ENCODE assay signal across 8 mouse cellular contexts in the genomic region with DNA sequence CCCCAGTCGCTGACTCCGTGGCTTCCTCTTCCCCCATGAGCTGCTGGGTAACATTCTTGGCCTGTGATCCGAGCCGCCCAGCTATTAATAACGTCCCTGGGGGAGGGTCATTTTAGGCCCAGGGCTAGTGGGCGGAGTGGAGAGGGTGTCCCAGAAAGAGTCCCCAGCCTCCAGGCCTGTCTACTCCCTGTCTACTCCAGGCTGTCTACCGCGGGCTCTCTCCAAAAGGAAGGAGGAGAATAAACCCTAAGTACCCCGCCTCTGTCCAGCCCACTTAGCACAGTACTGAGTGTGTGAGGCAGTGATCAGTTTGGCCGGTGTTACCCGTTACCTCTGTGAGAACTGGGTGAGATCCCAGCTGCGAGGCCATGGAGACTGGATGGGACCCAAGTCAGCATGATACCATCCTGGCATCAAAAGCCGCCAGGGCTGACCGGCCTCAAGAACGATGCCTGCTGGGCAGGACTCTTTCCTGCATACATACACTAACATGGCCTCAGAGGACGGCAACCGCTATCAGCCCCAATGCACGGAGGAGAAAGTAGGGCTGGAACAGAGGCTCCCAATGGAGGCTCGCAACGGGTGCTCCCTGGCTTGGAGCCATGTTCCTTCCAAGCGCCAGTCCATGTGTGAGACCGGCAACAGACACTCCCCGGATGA.
DNase-seq lines count a peak whose midpoint lies in the region.

No protein-coding gene starts in this region.

- peak; percentile 34 for DNase-seq in layer of hippocampus, adult 9-11 months
- DNase-seq in layer of hippocampus, adult 18-20 months (ENCODE audit: low spot score in 2 of 2), result no peak
- peak; percentile 45 for DNase-seq in cerebellum, adult 11 months
- DNase-seq in heart, adult 8-10 months (ENCODE audit: low spot score), result peak; percentile 85
- peak; percentile 64 for DNase-seq in kidney, postnatal 14 days
- DNase-seq in retina, embryonic 14.5 days (ENCODE audit: low spot score), result peak; percentile 21
- DNase-seq in yolk sac, embryonic 10.5 days (ENCODE audit: low spot score), result no peak
- no peak for DNase-seq in thymus, postnatal 25 days

Comparison
In these comparisons a context has a peak if more than half of its experiments do, and no peak if none do; other contexts are left out.
1. DNase-seq: peak in layer of hippocampus, adult 9-11 months (single experiment), cerebellum, adult 11 months (single experiment), heart, adult 8-10 months (single experiment), kidney, postnatal 14 days (single experiment) and retina, embryonic 14.5 days (single experiment); none in layer of hippocampus, adult 18-20 months (0 of 2), yolk sac, embryonic 10.5 days (single experiment) and thymus, postnatal 25 days (single experiment).